Mouse (Mus musculus) adrenal gland, postnatal 4 days (tissue): Measurements from ENCODE around the gene Cog7. TPM values are rescaled to one million over a fixed set of nuclear protein-coding genes. Genes with fewer than 3 reads are reported as not detected.

Source experiments
- DNase-seq, 2 experiments: peaks; one replicate each; pipeline ENCODE4 v3.0.0; 2021 to 2022; ENCODE audit warnings: low spot score in 2 of 2, mixed read lengths in 2 of 2
- total RNA-seq, 2 experiments: library from RNA; stranded (reverse); gene quantifications; 2 replicates each; pipeline ENCODE4 v1.2.3; 2021

The Cog7 gene
- total RNA-seq, 2 experiments from 2014 or later = 31.1 to 32.6 TPM

DNA sequence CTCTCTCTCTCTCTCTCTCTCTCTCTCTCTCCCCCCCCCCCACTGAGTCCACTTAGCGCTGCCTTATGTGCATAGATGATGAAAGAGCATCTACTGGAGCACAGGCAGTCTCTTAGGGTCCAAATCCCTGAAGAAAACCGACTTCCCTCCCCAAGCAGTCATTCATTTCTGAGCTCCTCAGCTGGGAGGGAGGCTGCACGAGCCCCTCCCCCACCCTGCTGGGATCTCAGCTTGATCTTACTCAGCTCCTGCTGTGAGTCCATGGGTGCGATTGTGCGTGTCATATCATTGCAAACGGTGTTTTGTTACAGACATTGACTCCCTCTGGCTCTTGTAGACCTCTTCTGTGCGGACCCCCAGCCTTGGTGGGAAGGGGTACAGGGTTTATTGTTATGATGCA lies 81.6 kb downstream of the Cog7 start:
- DNase-seq = no peak

DNA sequence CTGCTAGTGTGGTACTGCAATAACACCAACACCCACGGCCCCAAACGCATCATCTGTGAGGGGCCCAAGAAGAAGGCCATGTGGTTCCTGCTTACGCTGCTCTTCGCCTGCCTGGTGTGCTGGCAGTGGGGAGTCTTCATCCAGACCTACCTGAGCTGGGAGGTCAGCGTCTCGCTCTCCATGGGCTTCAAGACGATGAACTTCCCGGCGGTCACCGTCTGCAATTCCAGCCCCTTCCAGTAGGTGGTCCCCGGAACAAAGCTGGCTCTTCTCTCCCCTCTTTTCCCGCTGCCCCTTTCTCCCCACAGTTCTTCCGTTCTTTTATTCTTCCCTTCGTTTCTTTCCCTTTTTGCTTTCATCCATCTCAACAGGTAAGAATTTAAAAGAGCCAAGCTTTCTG lies 82.2 kb downstream of the Cog7 start:
- DNase-seq = no peak

DNA sequence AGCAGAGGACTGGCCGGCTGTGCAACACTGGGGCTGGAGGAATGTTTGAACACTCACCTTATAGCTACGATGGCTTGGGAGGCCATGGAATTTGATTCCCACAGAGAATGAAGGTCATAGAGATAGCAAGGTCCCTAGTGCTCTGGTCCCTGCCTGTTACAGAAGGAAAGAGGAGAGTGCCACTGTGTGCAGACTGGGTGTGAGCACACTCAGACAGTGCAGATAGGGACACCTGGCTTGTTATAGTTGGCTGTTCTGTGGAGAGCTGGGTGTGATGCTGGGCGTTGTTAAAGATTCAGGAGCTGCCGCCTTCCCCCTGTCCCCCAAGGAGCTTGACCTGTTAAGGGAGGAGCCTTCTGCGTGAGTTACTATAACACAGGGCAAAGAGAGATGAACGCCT lies 84.8 kb downstream of the Cog7 start:
- DNase-seq = no peak

DNA sequence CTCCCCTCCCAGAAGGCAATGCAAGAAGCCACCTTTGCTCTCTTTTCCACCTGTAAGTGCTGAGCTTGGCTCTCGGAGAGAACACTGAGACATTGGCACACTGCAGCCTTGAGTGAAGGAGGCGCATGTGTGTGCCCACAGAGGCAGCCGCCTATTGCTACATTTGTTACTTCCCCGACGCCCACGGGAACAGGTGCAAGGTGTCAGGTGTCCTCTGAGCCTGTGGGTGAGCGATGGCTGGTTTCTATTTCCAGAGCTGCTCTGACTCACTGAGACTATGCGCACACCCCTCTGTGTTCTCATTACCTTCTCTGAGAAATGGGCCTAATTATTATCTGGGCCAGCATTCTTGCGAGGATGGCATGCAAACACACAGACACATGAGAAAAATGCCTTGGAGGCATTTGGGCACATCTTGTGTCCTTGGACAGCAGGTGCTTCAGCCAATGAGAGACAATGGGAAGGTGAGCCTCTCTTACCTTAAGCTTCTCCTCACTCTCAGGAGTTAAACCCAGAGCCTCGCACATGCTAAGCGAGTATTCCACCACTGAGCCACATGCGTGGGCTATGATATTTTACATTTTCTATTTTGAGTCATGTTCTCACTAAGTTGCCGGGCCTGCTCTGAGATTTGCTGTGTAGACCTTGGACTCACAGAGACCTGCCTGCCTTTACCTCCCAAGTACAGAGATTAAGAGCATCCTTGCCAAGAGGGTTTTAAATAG lies 90.7 kb downstream of the Cog7 start:
- DNase-seq = no peak

DNA sequence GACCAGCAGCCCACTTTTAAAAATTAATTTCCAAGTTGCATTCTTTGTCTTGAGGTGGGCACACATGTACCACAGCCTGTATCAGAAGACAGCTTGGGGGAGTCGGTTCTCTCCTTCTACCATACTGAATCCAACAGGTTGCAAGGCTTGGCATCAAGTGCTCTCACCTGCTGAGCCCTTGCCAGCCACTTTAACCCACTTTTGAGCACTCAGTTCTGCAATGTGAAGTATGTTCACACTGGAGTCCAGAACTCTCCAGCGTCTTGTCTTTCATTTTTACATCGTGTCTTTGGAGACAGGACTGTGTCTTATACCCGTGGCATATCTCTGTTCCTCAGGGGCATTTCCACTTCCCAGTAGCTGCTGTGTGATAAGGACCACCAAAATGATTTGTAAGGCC lies 101.3 kb downstream of the Cog7 start:
- no peak for DNase-seq

DNA sequence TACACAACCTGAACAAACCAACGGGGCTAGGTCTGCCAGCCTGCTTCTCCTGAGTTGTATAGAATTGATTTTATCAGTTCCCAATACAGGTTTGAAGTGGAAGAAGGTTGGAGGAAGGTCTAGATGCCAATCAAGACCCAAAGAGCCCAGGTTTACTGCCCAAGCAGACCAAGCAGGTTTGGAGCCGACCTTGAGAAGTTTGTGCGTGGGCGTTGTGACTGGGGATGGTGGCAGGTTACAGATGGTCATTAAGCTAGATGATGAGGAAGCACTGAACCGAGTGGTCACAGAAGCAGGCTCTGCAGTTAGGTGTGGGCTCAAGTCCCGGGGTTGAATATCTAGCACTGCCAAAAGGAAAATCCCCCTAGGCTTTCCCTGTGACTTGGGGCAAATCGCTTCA lies 106.7 kb downstream of the Cog7 start:
- no peak for DNase-seq

DNA sequence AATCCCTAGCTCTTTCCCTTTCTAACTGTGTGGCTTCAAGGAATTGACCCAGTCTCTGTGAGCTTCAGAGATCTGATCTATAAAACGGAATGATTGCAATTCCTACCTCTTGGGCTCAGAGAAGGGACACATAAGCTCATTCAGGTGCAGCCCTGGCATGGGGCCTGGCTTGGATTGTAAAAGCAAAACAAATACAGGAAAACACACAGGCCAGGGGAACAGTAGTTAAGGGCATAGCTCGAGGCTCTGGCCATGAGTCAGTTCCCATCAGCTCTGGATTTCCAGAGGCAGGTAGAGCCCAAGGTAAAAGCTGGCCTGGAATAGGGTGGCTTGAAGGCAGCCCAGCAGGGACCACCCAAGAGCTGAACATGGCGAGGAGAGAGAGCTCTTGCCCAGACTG lies 107.5 kb downstream of the Cog7 start:
- DNase-seq = no peak

DNA sequence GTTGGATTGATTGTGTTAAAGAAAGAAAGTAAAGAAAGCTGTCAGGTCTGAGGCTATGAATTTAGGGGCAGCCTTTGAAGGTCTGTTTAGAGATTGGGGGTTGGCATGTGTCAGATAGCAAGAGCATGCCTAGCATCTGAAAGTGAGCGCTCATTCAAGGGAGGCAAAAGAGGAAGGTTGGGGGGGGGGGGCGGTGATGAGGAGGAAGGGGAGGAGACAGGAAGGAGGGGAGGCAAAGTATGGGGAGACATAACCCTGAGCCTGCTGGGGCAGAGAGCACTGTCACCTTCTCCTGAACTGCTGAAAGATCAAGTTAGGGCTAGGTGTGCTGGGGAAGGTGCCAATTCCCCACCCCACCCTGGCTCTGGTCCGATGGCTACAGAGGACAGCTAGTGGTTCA lies 109.9 kb downstream of the Cog7 start:
- DNase-seq = no peak

DNA sequence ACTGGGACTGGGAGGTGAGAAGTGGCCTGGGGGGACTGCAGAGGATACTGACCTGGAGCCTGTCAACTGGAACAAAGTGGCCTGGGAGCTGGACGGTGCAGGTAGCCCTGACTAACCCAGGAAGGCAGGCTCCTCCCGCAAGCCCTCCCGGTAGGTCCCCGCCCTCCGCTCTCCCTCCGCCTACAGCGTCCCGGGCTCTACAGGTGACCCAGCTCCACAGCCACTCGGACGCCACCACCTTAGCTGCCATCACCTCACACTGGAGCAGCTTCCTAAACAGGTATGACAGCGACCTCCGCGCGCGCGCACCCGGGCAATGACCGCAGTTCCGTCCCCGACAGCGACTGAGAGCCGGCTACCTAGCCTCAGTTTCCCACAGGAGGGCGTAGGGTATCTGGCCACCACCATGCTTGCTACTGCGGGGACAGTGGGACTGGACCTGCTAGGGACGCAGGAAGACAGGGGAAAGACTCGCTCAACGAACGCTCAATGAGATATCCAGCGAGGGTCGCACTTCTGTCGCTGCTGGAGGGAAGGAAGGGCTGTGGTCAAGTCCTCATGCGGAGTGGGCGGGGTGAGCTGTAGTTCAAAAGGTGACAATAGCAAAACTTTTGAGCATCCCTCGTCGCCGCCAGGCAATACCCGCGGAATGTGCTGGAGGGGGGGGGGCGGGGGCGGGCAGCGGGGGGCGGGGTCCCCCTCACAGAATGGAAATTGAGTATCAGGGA lies 116.5 kb downstream of the Cog7 start, which contains the start of gene Scnn1b:
TSS of gene Scnn1b (plus strand) at position 181 of the 728 bp plus-strand sequence.
- no peak for DNase-seq

DNA sequence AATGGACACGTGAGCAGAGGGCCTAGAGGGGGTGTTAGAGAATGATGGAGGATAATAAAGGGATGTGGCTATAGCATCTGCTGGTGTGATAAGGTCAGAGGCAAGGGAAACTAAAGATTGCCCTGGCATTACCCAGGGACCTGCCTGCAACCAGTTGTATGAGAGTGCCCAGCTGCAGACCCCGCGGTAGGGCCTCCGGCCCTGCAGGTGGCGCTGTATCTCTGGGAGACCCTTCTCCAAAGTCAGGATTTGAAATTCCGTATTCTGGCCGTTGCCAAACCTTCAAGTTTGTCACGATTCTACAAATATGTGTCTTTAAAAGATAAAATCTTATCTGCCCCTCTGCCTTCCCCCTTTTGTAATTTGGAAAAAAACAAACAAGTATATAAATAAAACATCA lies 122.6 kb downstream of the Cog7 start:
- no peak for DNase-seq

DNA sequence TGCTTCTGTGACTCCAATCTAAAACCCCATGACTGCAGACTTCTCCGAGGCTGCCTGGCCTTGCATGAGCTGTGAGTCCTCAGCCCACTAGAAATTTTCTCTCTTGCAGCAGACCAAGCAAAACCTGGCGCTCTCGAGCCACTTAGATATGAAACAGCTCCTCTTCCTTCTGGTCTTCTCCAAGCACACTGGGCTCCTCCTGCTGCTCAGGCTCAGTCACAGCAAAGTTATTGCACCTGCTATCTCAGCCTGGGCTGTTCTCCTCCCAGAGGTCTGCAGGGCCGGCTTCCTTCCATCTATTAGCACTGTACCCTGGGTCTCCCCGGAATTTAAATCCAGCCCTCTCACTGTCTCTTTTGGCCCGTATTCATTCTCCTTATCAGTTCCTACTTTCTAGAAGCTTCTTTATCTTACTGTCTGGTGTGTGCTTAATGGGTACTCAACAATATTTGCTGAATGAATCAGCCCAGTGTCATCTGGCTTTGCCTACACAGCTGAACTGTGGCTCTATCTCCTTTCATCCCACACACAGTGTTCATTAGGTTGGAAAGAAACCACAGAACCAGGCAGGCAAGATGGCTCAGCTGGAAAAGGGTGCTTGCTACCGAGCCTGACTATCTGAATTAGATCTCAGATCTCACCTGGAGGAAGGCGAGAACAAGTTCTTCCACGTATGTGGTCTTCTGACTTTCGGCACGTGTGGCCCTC lies 124.2 kb downstream of the Cog7 start:
- DNase-seq = no peak

DNA sequence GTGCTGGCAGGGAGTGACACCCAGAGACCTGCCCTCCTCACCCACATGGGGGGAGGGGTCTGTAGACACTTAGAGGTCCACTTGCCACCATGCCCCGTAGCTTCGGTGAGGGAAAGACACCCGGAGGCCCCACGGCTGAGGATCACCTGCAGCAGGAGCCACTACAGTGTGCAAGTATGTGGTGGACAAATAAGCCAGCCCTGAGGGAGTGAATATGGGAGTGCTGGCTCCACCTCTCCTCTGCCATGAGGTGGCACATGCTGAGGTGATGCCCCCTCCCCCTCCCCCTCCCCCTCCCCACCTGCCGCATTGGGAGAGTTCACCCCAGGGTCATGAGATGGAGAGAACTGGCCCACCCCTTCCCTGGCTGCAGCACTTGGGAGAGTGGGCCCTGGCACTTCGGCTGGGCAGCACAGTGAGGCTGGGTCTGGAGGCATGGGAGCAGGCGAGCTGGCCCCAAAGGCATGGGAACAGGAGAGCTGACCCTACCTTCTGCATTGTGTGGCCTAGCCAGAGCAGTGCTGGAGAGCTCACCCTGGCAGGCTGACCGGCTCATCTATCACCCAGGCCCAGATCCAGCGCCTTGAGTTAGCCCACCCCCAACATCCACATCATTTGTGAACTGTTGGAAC lies 132.9 kb downstream of the Cog7 start:
- no peak for DNase-seq

DNA sequence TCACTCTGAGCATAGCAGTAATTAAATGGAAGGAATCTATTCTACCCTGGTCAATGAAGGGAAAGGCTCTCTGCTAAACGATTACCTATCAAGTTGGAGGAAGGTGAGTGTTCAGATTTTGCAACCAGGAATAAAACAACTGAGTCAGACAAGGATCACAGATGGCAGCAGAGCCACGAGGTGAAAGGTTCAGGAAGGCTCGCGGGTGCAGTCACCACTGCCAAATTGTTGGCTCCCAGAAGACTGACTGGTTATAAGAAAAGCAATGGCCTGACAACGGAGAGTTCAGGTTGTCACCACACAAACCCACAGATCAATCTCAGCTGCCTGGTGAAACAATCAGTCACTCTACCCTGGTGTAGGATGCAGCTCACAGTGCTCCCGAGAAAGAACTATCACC lies 135.5 kb downstream of the Cog7 start:
- DNase-seq = no peak

DNA sequence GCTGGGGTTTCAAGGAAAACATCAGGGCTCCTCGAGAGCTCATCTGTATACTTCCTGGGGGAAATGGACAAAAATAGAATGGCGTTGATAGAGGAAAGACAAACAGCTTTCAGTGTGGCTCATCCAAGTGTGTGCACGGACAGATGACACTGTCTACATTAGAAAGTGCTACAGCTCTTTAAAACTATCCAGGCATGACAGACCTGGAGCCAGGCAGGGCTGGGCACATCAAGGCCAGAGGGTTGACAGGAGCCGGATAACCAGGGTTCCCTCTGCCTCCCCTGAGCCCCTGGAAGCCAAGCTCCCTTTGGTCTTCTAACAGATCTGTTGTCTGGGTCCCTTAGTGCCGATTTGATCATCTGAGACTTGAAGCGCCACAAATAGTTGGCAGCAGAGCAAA lies 139.3 kb downstream of the Cog7 start:
- no peak for DNase-seq

DNA sequence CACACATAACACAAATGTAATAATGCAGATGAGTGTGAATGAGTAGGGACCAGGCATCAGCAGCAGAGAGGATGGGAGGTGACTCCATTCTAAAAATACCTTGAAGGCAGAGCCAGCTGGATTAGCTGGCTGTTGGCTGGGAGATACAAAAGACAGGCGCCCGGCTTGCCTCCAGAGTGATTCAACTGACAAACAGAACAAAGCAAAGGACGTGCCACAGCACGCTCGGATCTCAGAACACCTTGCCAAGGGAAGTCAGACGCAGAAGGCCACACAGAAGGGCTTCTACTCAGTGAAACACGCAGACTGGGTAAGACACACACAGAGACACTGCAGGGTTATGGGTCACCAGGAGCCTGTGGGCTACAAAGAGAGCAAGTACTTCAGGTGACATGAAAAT lies 140.7 kb downstream of the Cog7 start:
- DNase-seq = no peak

DNA sequence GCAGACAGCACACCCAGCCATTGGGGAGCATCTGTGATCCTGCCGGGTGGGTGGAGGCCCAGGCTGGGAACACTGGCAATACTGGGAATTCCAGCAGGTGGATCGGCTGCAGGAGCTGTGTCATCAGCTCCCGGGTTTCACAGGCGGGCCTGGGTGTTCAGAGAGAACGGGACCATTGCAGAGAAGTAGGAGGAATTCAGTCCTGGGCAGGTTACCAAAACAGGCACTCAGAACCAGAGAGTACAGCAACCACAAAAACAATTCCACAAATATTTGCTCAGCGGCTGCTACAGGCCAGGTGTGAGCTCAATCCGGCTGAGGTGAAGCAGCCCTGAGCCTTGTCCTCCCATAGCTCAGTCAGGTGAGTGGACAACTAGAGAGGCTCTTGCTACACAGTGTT lies 144.7 kb downstream of the Cog7 start:
- no peak for DNase-seq

DNA sequence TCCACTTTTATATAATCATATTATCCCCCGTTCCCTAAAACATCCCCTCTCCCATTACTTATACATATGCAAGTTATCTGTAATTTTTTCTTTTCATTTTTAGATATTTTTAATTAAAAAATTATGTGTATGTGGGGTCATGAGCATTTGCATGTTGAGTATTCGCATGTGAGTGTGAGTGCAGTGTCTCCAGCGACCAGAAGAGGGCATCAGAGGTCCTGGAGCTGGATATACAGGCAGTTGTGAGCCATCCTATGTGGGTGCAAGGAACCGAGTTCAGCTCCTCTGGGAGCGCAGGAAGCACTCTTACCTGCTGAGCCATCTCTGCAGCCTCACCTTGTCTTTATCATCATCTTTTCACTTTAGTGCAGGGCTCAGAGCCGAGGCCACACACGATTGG lies 146.1 kb downstream of the Cog7 start:
- DNase-seq = no peak

Other genes with a start within 250 kb of the Cog7 start
- 1 to 10 TPM in 1 of 2 experiments, under 1 TPM in 1; 0.23 to 5.2 TPM for gene Scnn1g, start 247.2 kb downstream of the Cog7 start, total RNA-seq
- gene Scnn1b, start 116.7 kb downstream of the Cog7 start, total RNA-seq = 1 to 10 TPM in 1 of 2 experiments, under 1 TPM in 1; 0.96 to 9.5 TPM
- 10 to 100 TPM; 34.2 to 43.2 TPM for gene Gga2, start 39.5 kb upstream of the Cog7 start, total RNA-seq
- gene Ubfd1, start 85.5 kb upstream of the Cog7 start, total RNA-seq = 10 to 100 TPM; 51.0 to 53.7 TPM
- gene Ears2, start 85.6 kb upstream of the Cog7 start, total RNA-seq = 10 to 100 TPM; 20.5 to 20.8 TPM
- 100 to 1,000 TPM; 367 to 408 TPM for gene Ndufab1, start 120.2 kb upstream of the Cog7 start, total RNA-seq
- 1 to 10 TPM; 7.1 to 8.1 TPM for gene Palb2, start 151.3 kb upstream of the Cog7 start, total RNA-seq
- gene Dctn5, start 151.3 kb upstream of the Cog7 start, total RNA-seq = 10 to 100 TPM; 70.7 to 72.0 TPM
- gene Plk1, start 177.7 kb upstream of the Cog7 start, total RNA-seq = 10 to 100 TPM; 25.3 to 27.3 TPM
- gene Ern2, start 204.5 kb upstream of the Cog7 start, total RNA-seq = under 1 TPM in 1 of 2 experiments, not detected in 1; 0.22 TPM
- gene Chp2, start 237.8 kb upstream of the Cog7 start, total RNA-seq = 1 to 10 TPM; 2.5 to 4.9 TPM